Mouse (Mus musculus) CH12.LX (cell line): ENCODE data around the gene P2rx4. TPM values are rescaled to one million over a fixed set of nuclear protein-coding genes. Genes with fewer than 3 reads are reported as not detected.

ENCODE experiments used
- DNase-seq: peaks from one replicate; pipeline ENCODE4 v3.0.0-alpha.2; 2013; ENCODE audit errors: extremely low read depth
- H3K27ac ChIP-seq: 2 replicates; pipeline ENCODE4 v1.5.1; 2012; ENCODE audit warnings: low read depth, mild to moderate bottlenecking, control low read depth, moderate library complexity; ENCODE audit not compliant: insufficient read depth
- H3K27me3 ChIP-seq: replicated peaks from 2 replicates; pipeline ENCODE3; 2012; ENCODE audit warnings: inconsistent platforms
- H3K36me3 ChIP-seq, 2 experiments: replicated peaks in 1 of 2; 2 replicates each; pipeline versions ENCODE3 to v1.6.1; 2012; ENCODE audit warnings: inconsistent platforms in 1 of 2, low read length in 1 of 2, mild to moderate bottlenecking in 1 of 2, mixed read lengths in 1 of 2, moderate library complexity in 1 of 2; ENCODE audit not compliant: control insufficient read depth in 1 of 2, insufficient read depth in 1 of 2
- H3K4me1 ChIP-seq, 2 experiments: 2 replicates each; pipeline ENCODE4 v1.6.1; 2012; ENCODE audit warnings: inconsistent platforms in 1 of 2, moderate library complexity in 1 of 2; ENCODE audit not compliant: insufficient read depth in 2 of 2, control insufficient read depth in 1 of 2
- H3K4me2 ChIP-seq: 2 replicates; pipeline ENCODE4 v1.6.1; 2012; ENCODE audit warnings: low read depth, mild to moderate bottlenecking, control low read depth; ENCODE audit not compliant: poor library complexity, insufficient read depth, severe bottlenecking
- H3K4me3 ChIP-seq, 3 experiments: fragments of 150-350 bp in 1 of 3; sonication (generic) in 1 of 3; replicated peaks in 1 of 3; 2 replicates each; pipeline versions ENCODE3 to v1.5.1; 2011 to 2012; ENCODE audit warnings: low read depth in 2 of 3, low read length in 2 of 3, mild to moderate bottlenecking in 2 of 3, moderate library complexity in 2 of 3, control low read depth in 1 of 3, improper control_type of control experiment in 1 of 3, inconsistent platforms in 1 of 3, mixed read lengths in 1 of 3; ENCODE audit not compliant: poor library complexity in 1 of 3
- H3K79me2 ChIP-seq: replicated peaks from 2 replicates; pipeline ENCODE4 v1.6.1; 2012; ENCODE audit warnings: mild to moderate bottlenecking, moderate library complexity; ENCODE audit not compliant: control insufficient read depth, poor library complexity, insufficient read depth, severe bottlenecking; ENCODE audit errors: extremely low read depth
- H3K9ac ChIP-seq: 2 replicates; pipeline ENCODE4 v1.6.1; 2012; ENCODE audit warnings: low read depth, mild to moderate bottlenecking, control low read depth, moderate library complexity; ENCODE audit not compliant: insufficient read depth
- H3K9me3 ChIP-seq: replicated peaks from 2 replicates; pipeline ENCODE3; 2012; ENCODE audit warnings: low read length, inconsistent platforms, mixed read lengths
- BHLHE40 ChIP-seq: IDR thresholded peaks from 2 replicates; pipeline ENCODE4 v1.6.1; 2011; ENCODE audit warnings: mild to moderate bottlenecking, low read depth, low read length, improper control_type of control experiment
- CHD1 ChIP-seq: IDR thresholded peaks from 2 replicates; pipeline ENCODE4 v1.6.1; 2012; ENCODE audit warnings: low read depth, low read length, improper control_type of control experiment, inconsistent platforms
- CHD2 ChIP-seq: IDR thresholded peaks from 2 replicates; pipeline ENCODE4 v1.6.1; 2011; ENCODE audit warnings: low read length, improper control_type of control experiment
- E2F4 ChIP-seq: IDR thresholded peaks from 2 replicates; pipeline ENCODE4 v1.6.1; 2011; ENCODE audit warnings: low read depth, low read length, improper control_type of control experiment; ENCODE audit not compliant: insufficient replicate concordance
- ELF1 ChIP-seq: IDR thresholded peaks from 2 replicates; pipeline ENCODE4 v1.6.1; 2014; ENCODE audit warnings: low read depth, mild to moderate bottlenecking, inconsistent platforms, low read length, improper control_type of control experiment
- EP300 ChIP-seq: IDR thresholded peaks from 2 replicates; pipeline ENCODE4 v1.6.1; 2011; ENCODE audit warnings: low read length, improper control_type of control experiment
- GABPA ChIP-seq: IDR thresholded peaks from 2 replicates; pipeline ENCODE4 v1.6.1; 2012; ENCODE audit warnings: low read depth, low read length, improper control_type of control experiment, inconsistent platforms; ENCODE audit not compliant: insufficient replicate concordance
- IRF4 ChIP-seq: IDR thresholded peaks from 2 replicates; pipeline ENCODE4 v1.6.1; 2014; ENCODE audit warnings: low read depth, mild to moderate bottlenecking, inconsistent platforms, low read length, improper control_type of control experiment
- KAT2A ChIP-seq: IDR thresholded peaks from 2 replicates; pipeline ENCODE4 v1.6.1; 2012; ENCODE audit warnings: low read length, improper control_type of control experiment, inconsistent platforms; ENCODE audit not compliant: insufficient replicate concordance
- MAFK ChIP-seq: IDR thresholded peaks from 2 replicates; pipeline ENCODE4 v1.6.1; 2011; ENCODE audit warnings: low read length, improper control_type of control experiment; ENCODE audit not compliant: insufficient replicate concordance
- MAX ChIP-seq: IDR thresholded peaks from 2 replicates; pipeline ENCODE4 v1.6.1; 2011; ENCODE audit warnings: low read length, improper control_type of control experiment
- MAZ ChIP-seq: IDR thresholded peaks from 2 replicates; pipeline ENCODE4 v1.6.1; 2012; ENCODE audit warnings: low read depth, mild to moderate bottlenecking, inconsistent platforms, low read length, improper control_type of control experiment, moderate library complexity
- MXI1 ChIP-seq: IDR thresholded peaks from 2 replicates; pipeline ENCODE4 v1.6.1; 2011; ENCODE audit warnings: mild to moderate bottlenecking, low read depth, low read length, improper control_type of control experiment
- MYC ChIP-seq: IDR thresholded peaks from 2 replicates; pipeline ENCODE4 v1.6.1; 2011; ENCODE audit warnings: low read depth, mild to moderate bottlenecking, improper control_type of control experiment, low read length
- NELFE ChIP-seq: IDR thresholded peaks from 2 replicates; pipeline ENCODE4 v1.6.1; 2011; ENCODE audit warnings: low read depth, low read length, improper control_type of control experiment
- PAX5 ChIP-seq: IDR thresholded peaks from 2 replicates; pipeline ENCODE4 v1.6.1; 2012; ENCODE audit warnings: low read length, inconsistent platforms, mixed read lengths
- POLR2A ChIP-seq: IDR thresholded peaks from 2 replicates; pipeline ENCODE4 v1.6.1; 2011; ENCODE audit warnings: low read depth, mild to moderate bottlenecking, improper control_type of control experiment, low read length
- POLR2AphosphoS2 ChIP-seq: IDR thresholded peaks from 2 replicates; pipeline ENCODE4 v1.6.1; 2011; ENCODE audit warnings: low read depth, low read length, improper control_type of control experiment
- SIN3A ChIP-seq: IDR thresholded peaks from 2 replicates; pipeline ENCODE4 v1.6.1; 2012; ENCODE audit warnings: low read length, improper control_type of control experiment, inconsistent platforms
- SMC3 ChIP-seq: IDR thresholded peaks from 2 replicates; pipeline ENCODE4 v1.6.1; 2011; ENCODE audit warnings: low read depth, low read length, improper control_type of control experiment
- TBP ChIP-seq: conservative IDR thresholded peaks from 2 replicates; pipeline ENCODE4 v1.6.1; 2011; ENCODE audit warnings: low read depth, low read length, improper control_type of control experiment
- TCF12 ChIP-seq: IDR thresholded peaks from 2 replicates; pipeline ENCODE4 v1.6.1; 2014; ENCODE audit warnings: low read depth, mild to moderate bottlenecking, inconsistent platforms, low read length, improper control_type of control experiment
- UBTF ChIP-seq: IDR thresholded peaks from 2 replicates; pipeline ENCODE4 v1.6.1; 2012; ENCODE audit warnings: low read depth, mild to moderate bottlenecking, inconsistent platforms, low read length, improper control_type of control experiment, moderate library complexity
- USF2 ChIP-seq: conservative IDR thresholded peaks from 2 replicates; pipeline ENCODE4 v1.6.1; 2011; ENCODE audit warnings: low read depth, low read length, improper control_type of control experiment
- ZC3H11A ChIP-seq: IDR thresholded peaks from 2 replicates; pipeline ENCODE4 v1.6.1; 2012; ENCODE audit warnings: low read depth, mild to moderate bottlenecking, inconsistent platforms, low read length, improper control_type of control experiment
- ZKSCAN1 ChIP-seq: IDR thresholded peaks from 2 replicates; pipeline ENCODE4 v1.6.1; 2012; ENCODE audit warnings: low read depth, inconsistent platforms, low read length, improper control_type of control experiment, borderline replicate concordance
- dilution Hi-C: fragments of 300-500 bp; cut with MboI; formaldehyde crosslinking; loops from 2 replicates; pipeline ENCODE4 v1.14.3; 2020; ENCODE audit warnings: low sequenced_read_pairs; ENCODE audit not compliant: extremely low pct_unique_long_range_greater_than_20kb, extremely low pct_ligation_motif_present
- in situ Hi-C: fragments of 300-500 bp; cut with MboI; formaldehyde crosslinking; loops from 3 replicates; pipeline ENCODE4 v1.14.3; 2019; ENCODE audit warnings: low sequenced_read_pairs, low pct_ligation_motif_present, low pct_unique_long_range_greater_than_20kb, mixed read lengths
- polyA plus RNA-seq: library from polyadenylated mRNA; unstranded; fragments of >175 nt; gene quantifications from 2 replicates; pipeline ENCODE4 v1.2.1, GENCODE M21; 2012; ENCODE audit warnings: low read depth; ENCODE audit not compliant: insufficient read length
- total RNA-seq, 2 experiments: library from RNA; depleted of rRNA; stranded (reverse); fragments of 300-350 nt in 1 of 2; fragments of >200 nt in 1 of 2; gene quantifications; 2 replicates each; pipeline ENCODE4 v1.2.3; 2012 to 2014

Gene P2rx4
- total and polyA plus RNA-seq, 3 experiments, result 9.1 to 16.7 (median 11.0) TPM

GRCm38 (mm10) chr5:122683926-122684325, 23.4 kb upstream of the P2rx4 start:
- Histone ChIP-seq H3K79me2 (no peaks in the 10 kb centered on the region), H3K4me2 (no peak overlapping the region; the same call in 1 of the 2 replicates), H3K4me3 (no peak overlapping the region), H3K27me3 (no peaks in the 10 kb centered on the region), H3K9ac (peak overlapping the region; percentile 42; the same call in 1 of the 2 replicates), H3K4me1 (peaks cover 7 to 16% of the 10 kb centered on the region in 2 experiments), H3K36me3 (peaks cover 0 to 2% of the 10 kb centered on the region in 2 experiments), H3K27ac (no peak overlapping the region), H3K9me3 (no peaks in the 10 kb centered on the region)
- in situ Hi-C loops, result no loop called here
- peak; percentile 56; the same call in 1 of the 2 replicates for TF ChIP-seq EP300
- no peak for TF ChIP-seq CHD2
- TF ChIP-seq ZKSCAN1, result no peak
- 0 out of 2 replicates have a peak, but pooled peaks have one; percentile 16 for TF ChIP-seq SIN3A
- TF ChIP-seq E2F4, result no peak
- no peak for TF ChIP-seq ZC3H11A
- 0 out of 2 replicates have a peak, but pooled peaks have one; percentile 4 for TF ChIP-seq NELFE
- TF ChIP-seq TCF12, result peak; percentile 38; the same call in 1 of the 2 replicates
- TF ChIP-seq SMC3, result no peak
- TF ChIP-seq ELF1, result peak; percentile 83
- TF ChIP-seq IRF4, result peak; percentile 75
- TF ChIP-seq MAX, result 0 out of 2 replicates have a peak, but pooled peaks have one; percentile 5
- peak; percentile 49 for TF ChIP-seq POLR2A
- TF ChIP-seq BHLHE40, result no peak
- TF ChIP-seq POLR2AphosphoS2, result no peak
- TF ChIP-seq GABPA, result no peak
- no peak for TF ChIP-seq TBP
- DNase-seq, result peak; percentile 35
- dilution Hi-C loops, result no loop called here

- H3K9ac ChIP-seq, result no peak overlapping the region
- H3K27me3 ChIP-seq, result no peaks in the 10 kb centered on the region
- no peaks in the 10 kb centered on the region for H3K9me3 ChIP-seq
- H3K4me2 ChIP-seq, result no peak overlapping the region
- TF ChIP-seq USF2 (no peak), MYC (no peak), MAFK (no peak), MAZ (no peak), CHD1 (no peak), KAT2A (no peak), MXI1 (no peak), POLR2A (no peak), SIN3A (no peak), UBTF (no peak), ELF1 (no peak), PAX5 (no peak)
- H3K79me2 ChIP-seq, result no peaks in the 10 kb centered on the region
- H3K36me3 ChIP-seq, result no peaks in the 10 kb centered on the region
- H3K4me1 ChIP-seq, result peaks cover 7 to 16% of the 10 kb centered on the region in 2 experiments
- H3K27ac ChIP-seq, result no peak overlapping the region
- in situ Hi-C loops, result no loop called here
- dilution Hi-C loops, result no loop called here
- DNase-seq, result no peak
- no peak overlapping the region for H3K4me3 ChIP-seq
Observed at GRCm38 (mm10) chr5:122687391-122687790, 20.0 kb upstream of the P2rx4 start.
